Mouse (Mus musculus): ENCODE measurements around the gene Slc22a6. TPM values are rescaled to one million over a fixed set of nuclear protein-coding genes. Genes with fewer than 3 reads are reported as not detected.

Gene Slc22a6
- 8.8 and 12.0 TPM in 2 replicates for polyA plus RNA-seq (2012; rRNA removed)

DNA sequence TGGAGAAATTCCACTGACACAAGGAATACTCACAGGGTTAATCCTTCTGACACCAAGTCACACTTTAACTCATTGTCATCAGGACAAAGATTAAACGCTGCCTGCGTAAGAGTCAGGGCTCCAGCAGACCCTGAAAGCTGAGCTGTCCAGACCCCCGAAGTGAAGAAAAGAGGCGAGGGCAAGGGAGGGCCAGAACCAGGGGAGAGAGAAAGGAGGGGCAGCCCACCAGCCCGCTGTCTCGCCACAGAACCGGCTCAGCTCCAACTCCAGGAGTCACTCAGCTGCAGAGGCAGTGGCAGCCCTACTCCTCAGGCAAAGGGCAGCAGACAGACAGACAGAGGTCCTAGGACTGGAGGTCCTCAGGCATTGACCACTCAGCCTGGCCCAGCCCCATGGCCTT, at the start of gene Slc22a6:
Gene Slc22a6, plus strand, starts transcription at position 136 of the 400 bp plus-strand sequence.

GRCm38 (mm10) chr19:8590954-8591353, 26.9 kb upstream of the Slc22a6 start, which contains the start of gene Slc22a8:
Slc22a8 (plus strand) TSS chr19:8591254.

DNA sequence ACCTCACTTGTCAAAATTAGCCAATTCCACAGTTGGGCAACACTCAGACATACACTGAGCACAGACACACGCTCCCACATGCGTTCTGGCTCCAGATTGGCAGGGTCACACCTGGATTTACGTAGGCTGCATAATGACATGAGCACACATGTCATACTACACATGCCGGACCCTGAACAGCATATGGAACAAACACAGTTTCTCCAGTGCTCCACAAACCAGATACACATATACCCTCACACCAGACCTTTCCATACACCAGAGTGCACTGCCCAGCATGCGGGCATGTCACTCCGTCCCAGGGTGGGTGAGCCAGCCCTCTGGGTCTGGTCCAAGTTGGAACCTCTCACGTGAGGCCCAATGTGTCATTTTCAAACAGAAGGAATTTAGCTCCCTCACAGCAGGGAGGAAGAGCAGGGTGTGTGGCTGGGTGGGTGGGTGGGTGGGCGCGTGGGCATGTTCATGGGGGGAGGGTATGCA, 45.6 kb downstream of the Slc22a6 start, which contains the start of gene Chrm1:
Gene Chrm1, plus strand, starts transcription at position 430 of the 480 bp plus-strand sequence.

Other genes with a start within 250 kb of the Slc22a6 start
- gene Slc22a30, start 212.9 kb upstream of the Slc22a6 start, polyA plus RNA-seq (2012; rRNA removed), result 0.04 TPM in 1 of 2 replicates, not detected in the other
- gene Slc22a8, start 26.8 kb upstream of the Slc22a6 start, polyA plus RNA-seq (2012; rRNA removed), result 18.5 TPM in 2 replicates
- 11.4 and 16.1 TPM in 2 replicates for gene Chrm1, start 45.8 kb downstream of the Slc22a6 start, polyA plus RNA-seq (2012; rRNA removed)
- gene Slc3a2, start 105.3 kb downstream of the Slc22a6 start, polyA plus RNA-seq (2012; rRNA removed), result 156 and 158 TPM in 2 replicates
- 64.1 and 65.4 TPM in 2 replicates for gene Wdr74, start 117.8 kb downstream of the Slc22a6 start, polyA plus RNA-seq (2012; rRNA removed)
- gene 1700092M07Rik, start 122.7 kb downstream of the Slc22a6 start, polyA plus RNA-seq (2012; rRNA removed), result 2.1 and 2.2 TPM in 2 replicates
- gene Stx5a, start 123.4 kb downstream of the Slc22a6 start, polyA plus RNA-seq (2012; rRNA removed), result 115 and 123 TPM in 2 replicates
- 174 and 185 TPM in 2 replicates for gene Nxf1, start 139.0 kb downstream of the Slc22a6 start, polyA plus RNA-seq (2012; rRNA removed)
- 207 and 209 TPM in 2 replicates for gene Tmem223, start 153.0 kb downstream of the Slc22a6 start, polyA plus RNA-seq (2012; rRNA removed)
- 21.0 and 23.1 TPM in 2 replicates for gene Tmem179b, start 156.4 kb downstream of the Slc22a6 start, polyA plus RNA-seq (2012; rRNA removed)
- gene Taf6l, start 168.4 kb downstream of the Slc22a6 start, polyA plus RNA-seq (2012; rRNA removed), result 25.5 and 26.5 TPM in 2 replicates
- gene Polr2g, start 180.5 kb downstream of the Slc22a6 start, polyA plus RNA-seq (2012; rRNA removed), result 155 TPM in 2 replicates
- gene Zbtb3, start 184.5 kb downstream of the Slc22a6 start, polyA plus RNA-seq (2012; rRNA removed), result 6.4 and 6.6 TPM in 2 replicates
- gene Ttc9c, start 201.3 kb downstream of the Slc22a6 start, polyA plus RNA-seq (2012; rRNA removed), result 51.9 and 52.3 TPM in 2 replicates
- gene Hnrnpul2, start 202.0 kb downstream of the Slc22a6 start, polyA plus RNA-seq (2012; rRNA removed), result 80.3 and 80.6 TPM in 2 replicates
- 0.58 TPM in 1 of 2 replicates, not detected in the other for gene AC129217.1, start 211.7 kb downstream of the Slc22a6 start, polyA plus RNA-seq (2012; rRNA removed)
- 100 and 106 TPM in 2 replicates for gene Bscl2, start 219.4 kb downstream of the Slc22a6 start, polyA plus RNA-seq (2012; rRNA removed)
- 313 and 316 TPM in 2 replicates for gene Gng3, start 221.2 kb downstream of the Slc22a6 start, polyA plus RNA-seq (2012; rRNA removed)
- gene Lrrn4cl, start 232.7 kb downstream of the Slc22a6 start, polyA plus RNA-seq (2012; rRNA removed), result 1.2 and 1.4 TPM in 2 replicates